Mouse (Mus musculus) CH12.LX (cell line): ENCODE measurements around the gene Klre1. TPM values are rescaled to one million over a fixed set of nuclear protein-coding genes. Genes with fewer than 3 reads are reported as not detected.

ENCODE experiments used
- DNase-seq: peaks from one replicate; pipeline ENCODE4 v3.0.0-alpha.2; 2013; ENCODE audit errors: extremely low read depth
- H3K27ac ChIP-seq: 2 replicates; pipeline ENCODE4 v1.5.1; 2012; ENCODE audit warnings: low read depth, mild to moderate bottlenecking, control low read depth, moderate library complexity; ENCODE audit not compliant: insufficient read depth
- H3K27me3 ChIP-seq: replicated peaks from 2 replicates; pipeline ENCODE3; 2012; ENCODE audit warnings: inconsistent platforms
- H3K36me3 ChIP-seq, 2 experiments: replicated peaks in 1 of 2; 2 replicates each; pipeline versions ENCODE3 to v1.6.1; 2012; ENCODE audit warnings: inconsistent platforms in 1 of 2, low read length in 1 of 2, mild to moderate bottlenecking in 1 of 2, mixed read lengths in 1 of 2, moderate library complexity in 1 of 2; ENCODE audit not compliant: control insufficient read depth in 1 of 2, insufficient read depth in 1 of 2
- H3K4me1 ChIP-seq, 2 experiments: 2 replicates each; pipeline ENCODE4 v1.6.1; 2012; ENCODE audit warnings: inconsistent platforms in 1 of 2, moderate library complexity in 1 of 2; ENCODE audit not compliant: insufficient read depth in 2 of 2, control insufficient read depth in 1 of 2
- H3K4me2 ChIP-seq: 2 replicates; pipeline ENCODE4 v1.6.1; 2012; ENCODE audit warnings: low read depth, mild to moderate bottlenecking, control low read depth; ENCODE audit not compliant: poor library complexity, insufficient read depth, severe bottlenecking
- H3K4me3 ChIP-seq, 3 experiments: fragments of 150-350 bp in 1 of 3; sonication (generic) in 1 of 3; replicated peaks in 1 of 3; 2 replicates each; pipeline versions ENCODE3 to v1.5.1; 2011 to 2012; ENCODE audit warnings: low read depth in 2 of 3, low read length in 2 of 3, mild to moderate bottlenecking in 2 of 3, moderate library complexity in 2 of 3, control low read depth in 1 of 3, improper control_type of control experiment in 1 of 3, inconsistent platforms in 1 of 3, mixed read lengths in 1 of 3; ENCODE audit not compliant: poor library complexity in 1 of 3
- H3K79me2 ChIP-seq: replicated peaks from 2 replicates; pipeline ENCODE4 v1.6.1; 2012; ENCODE audit warnings: mild to moderate bottlenecking, moderate library complexity; ENCODE audit not compliant: control insufficient read depth, poor library complexity, insufficient read depth, severe bottlenecking; ENCODE audit errors: extremely low read depth
- H3K9ac ChIP-seq: 2 replicates; pipeline ENCODE4 v1.6.1; 2012; ENCODE audit warnings: low read depth, mild to moderate bottlenecking, control low read depth, moderate library complexity; ENCODE audit not compliant: insufficient read depth
- H3K9me3 ChIP-seq: replicated peaks from 2 replicates; pipeline ENCODE3; 2012; ENCODE audit warnings: low read length, inconsistent platforms, mixed read lengths
- CHD1 ChIP-seq: IDR thresholded peaks from 2 replicates; pipeline ENCODE4 v1.6.1; 2012; ENCODE audit warnings: low read depth, low read length, improper control_type of control experiment, inconsistent platforms
- CTCF ChIP-seq, 2 experiments: IDR thresholded peaks in 1 of 2; conservative IDR thresholded peaks in 1 of 2; 2 replicates each; pipeline ENCODE4 v1.5.1; 2011 to 2012; ENCODE audit warnings: low read depth in 2 of 2, low read length in 2 of 2, improper control_type of control experiment in 1 of 2, inconsistent platforms in 1 of 2, mild to moderate bottlenecking in 1 of 2, moderate library complexity in 1 of 2
- HCFC1 ChIP-seq: IDR thresholded peaks from 2 replicates; pipeline ENCODE4 v1.6.1; 2012; ENCODE audit warnings: low read depth, mild to moderate bottlenecking, inconsistent platforms, low read length, improper control_type of control experiment
- JUN ChIP-seq: IDR thresholded peaks from 2 replicates; pipeline ENCODE4 v1.6.1; 2011; ENCODE audit warnings: low read depth, mild to moderate bottlenecking, low read length, improper control_type of control experiment, moderate library complexity; ENCODE audit not compliant: insufficient read depth
- JUND ChIP-seq: conservative IDR thresholded peaks from 2 replicates; pipeline ENCODE4 v1.6.1; 2011; ENCODE audit warnings: low read depth, low read length, improper control_type of control experiment
- MAFK ChIP-seq: IDR thresholded peaks from 2 replicates; pipeline ENCODE4 v1.6.1; 2011; ENCODE audit warnings: low read length, improper control_type of control experiment; ENCODE audit not compliant: insufficient replicate concordance
- MXI1 ChIP-seq: IDR thresholded peaks from 2 replicates; pipeline ENCODE4 v1.6.1; 2011; ENCODE audit warnings: mild to moderate bottlenecking, low read depth, low read length, improper control_type of control experiment
- MYC ChIP-seq: IDR thresholded peaks from 2 replicates; pipeline ENCODE4 v1.6.1; 2011; ENCODE audit warnings: low read depth, mild to moderate bottlenecking, improper control_type of control experiment, low read length
- NELFE ChIP-seq: IDR thresholded peaks from 2 replicates; pipeline ENCODE4 v1.6.1; 2011; ENCODE audit warnings: low read depth, low read length, improper control_type of control experiment
- NRF1 ChIP-seq: IDR thresholded peaks from 2 replicates; pipeline ENCODE4 v1.6.1; 2014; ENCODE audit warnings: low read depth, mild to moderate bottlenecking, inconsistent platforms, low read length, improper control_type of control experiment, moderate library complexity
- POLR2A ChIP-seq: IDR thresholded peaks from 2 replicates; pipeline ENCODE4 v1.6.1; 2011; ENCODE audit warnings: low read depth, mild to moderate bottlenecking, improper control_type of control experiment, low read length
- RAD21 ChIP-seq: IDR thresholded peaks from 2 replicates; pipeline ENCODE4 v1.6.1; 2011; ENCODE audit warnings: low read depth, mild to moderate bottlenecking, low read length, improper control_type of control experiment, moderate library complexity
- SIN3A ChIP-seq: IDR thresholded peaks from 2 replicates; pipeline ENCODE4 v1.6.1; 2012; ENCODE audit warnings: low read length, improper control_type of control experiment, inconsistent platforms
- SMC3 ChIP-seq: IDR thresholded peaks from 2 replicates; pipeline ENCODE4 v1.6.1; 2011; ENCODE audit warnings: low read depth, low read length, improper control_type of control experiment
- TBP ChIP-seq: conservative IDR thresholded peaks from 2 replicates; pipeline ENCODE4 v1.6.1; 2011; ENCODE audit warnings: low read depth, low read length, improper control_type of control experiment
- TCF12 ChIP-seq: IDR thresholded peaks from 2 replicates; pipeline ENCODE4 v1.6.1; 2014; ENCODE audit warnings: low read depth, mild to moderate bottlenecking, inconsistent platforms, low read length, improper control_type of control experiment
- USF1 ChIP-seq: IDR thresholded peaks from 2 replicates; pipeline ENCODE4 v1.6.1; 2014; ENCODE audit warnings: low read depth, mild to moderate bottlenecking, inconsistent platforms, low read length, improper control_type of control experiment
- USF2 ChIP-seq: conservative IDR thresholded peaks from 2 replicates; pipeline ENCODE4 v1.6.1; 2011; ENCODE audit warnings: low read depth, low read length, improper control_type of control experiment
- ZKSCAN1 ChIP-seq: IDR thresholded peaks from 2 replicates; pipeline ENCODE4 v1.6.1; 2012; ENCODE audit warnings: low read depth, inconsistent platforms, low read length, improper control_type of control experiment, borderline replicate concordance
- dilution Hi-C: fragments of 300-500 bp; cut with MboI; formaldehyde crosslinking; loops from 2 replicates; pipeline ENCODE4 v1.14.3; 2020; ENCODE audit warnings: low sequenced_read_pairs; ENCODE audit not compliant: extremely low pct_unique_long_range_greater_than_20kb, extremely low pct_ligation_motif_present
- in situ Hi-C: fragments of 300-500 bp; cut with MboI; formaldehyde crosslinking; loops from 3 replicates; pipeline ENCODE4 v1.14.3; 2019; ENCODE audit warnings: low sequenced_read_pairs, low pct_ligation_motif_present, low pct_unique_long_range_greater_than_20kb, mixed read lengths
- polyA plus RNA-seq: library from polyadenylated mRNA; unstranded; fragments of >175 nt; gene quantifications from 2 replicates; pipeline ENCODE4 v1.2.1, GENCODE M21; 2012; ENCODE audit warnings: low read depth; ENCODE audit not compliant: insufficient read length
- total RNA-seq, 2 experiments: library from RNA; depleted of rRNA; stranded (reverse); fragments of 300-350 nt in 1 of 2; fragments of >200 nt in 1 of 2; gene quantifications; 2 replicates each; pipeline ENCODE4 v1.2.3; 2012 to 2014

The Klre1 gene
- total and polyA plus RNA-seq, 3 experiments, result not detected

DNA sequence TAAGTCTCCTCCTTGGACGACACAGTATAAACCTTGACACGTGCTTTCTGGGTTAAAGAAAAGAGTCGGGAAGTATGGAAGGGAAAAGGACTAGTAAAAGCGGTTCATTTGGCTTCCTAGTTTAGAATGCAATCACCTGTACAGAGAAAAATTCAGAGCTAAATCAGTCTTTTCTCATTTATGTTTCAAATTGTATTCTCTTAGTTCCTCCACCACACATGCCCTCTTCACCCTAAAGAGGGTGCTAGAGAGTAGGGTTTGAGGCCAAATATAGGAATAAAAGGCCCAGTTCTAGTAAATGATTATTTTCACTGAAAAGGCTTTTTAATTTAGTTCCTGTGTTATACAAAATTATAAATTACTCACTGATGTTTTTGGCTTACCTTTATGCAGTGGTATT is 3.6 kb downstream of the Klre1 start:
- H3K4me2 ChIP-seq, result no peak overlapping the region
- no peaks in the 10 kb centered on the region for H3K79me2 ChIP-seq
- no peaks in the 10 kb centered on the region for H3K9me3 ChIP-seq
- H3K27ac ChIP-seq, result no peak overlapping the region
- H3K9ac ChIP-seq, result no peak overlapping the region
- no peaks in the 10 kb centered on the region for H3K4me1 ChIP-seq
- dilution Hi-C loops, result no loop called here
- H3K27me3 ChIP-seq, result no peaks in the 10 kb centered on the region
- in situ Hi-C loops, result loop anchor here (25.0 kb wide), 1 partner anchor 1781 kb away; the partner anchor contains the start of gene Styk1
- no peak overlapping the region for H3K4me3 ChIP-seq
- no peaks in the 10 kb centered on the region for H3K36me3 ChIP-seq
- TF ChIP-seq CTCF (conservative IDR thresholded peaks at IDR 0.05 in 1 of 2, IDR thresholded peaks at IDR 0.05 in 1 of 2; ENCODE audit: low read depth in 2 of 2, low read length in 2 of 2), result peak; percentile 29 to 69; a peak in 3 of 4 replicates
- TF ChIP-seq SMC3, result peak; percentile 46
- no peak for TF ChIP-seq HCFC1
- TF ChIP-seq TCF12, result no peak
- no peak for TF ChIP-seq NRF1
- TF ChIP-seq RAD21, result peak; percentile 79
- peak; percentile 34 for DNase-seq

DNA sequence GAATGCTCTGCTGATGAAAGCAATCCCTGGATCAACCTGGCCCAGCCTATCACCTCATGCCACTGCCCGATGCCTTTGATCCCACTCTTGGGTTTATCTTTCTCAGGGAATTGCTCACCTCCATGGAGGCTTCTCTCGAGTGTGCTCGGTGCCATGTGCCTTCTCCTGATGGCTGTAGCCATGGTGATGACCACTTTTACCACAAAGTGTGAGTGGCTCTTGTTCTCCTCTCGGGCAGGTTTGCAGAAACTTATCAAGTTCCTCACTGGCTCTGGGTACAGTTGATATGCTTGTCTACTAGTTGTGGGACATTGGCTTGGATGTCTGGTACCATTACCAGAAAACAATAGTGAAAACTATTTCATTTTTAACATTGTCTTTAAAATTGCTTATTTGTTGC is 4.2 kb downstream of the Klre1 start:
- no peak overlapping the region for H3K4me3 ChIP-seq
- in situ Hi-C loops, result loop anchor here (25.0 kb wide), 1 partner anchor 1780 kb away; the partner anchor contains the start of gene Styk1
- H3K9ac ChIP-seq, result no peak overlapping the region
- no peaks in the 10 kb centered on the region for H3K9me3 ChIP-seq
- H3K4me1 ChIP-seq, result no peaks in the 10 kb centered on the region
- no peak for DNase-seq
- H3K79me2 ChIP-seq, result no peaks in the 10 kb centered on the region
- H3K27me3 ChIP-seq, result no peaks in the 10 kb centered on the region
- H3K27ac ChIP-seq, result no peak overlapping the region
- no peak for TF ChIP-seq USF2
- TF ChIP-seq SIN3A, result no peak
- no peak for TF ChIP-seq CTCF (conservative IDR thresholded peaks at IDR 0.05 in 1 of 2, IDR thresholded peaks at IDR 0.05 in 1 of 2; ENCODE audit: low read depth in 2 of 2, low read length in 2 of 2)
- TF ChIP-seq MXI1, result no peak
- no peak for TF ChIP-seq MYC
- no peak for TF ChIP-seq TBP
- TF ChIP-seq USF1, result no peak
- TF ChIP-seq HCFC1, result no peak
- no peak for TF ChIP-seq POLR2A
- no peak for TF ChIP-seq ZKSCAN1
- no peak for TF ChIP-seq JUND
- TF ChIP-seq NELFE, result no peak
- no peak for TF ChIP-seq TCF12
- no peak for TF ChIP-seq CHD1
- TF ChIP-seq JUN, result no peak
- TF ChIP-seq MAFK, result no peak
- TF ChIP-seq, all 38 proteins: peak for 0
- dilution Hi-C loops, result no loop called here
- no peaks in the 10 kb centered on the region for H3K36me3 ChIP-seq
- H3K4me2 ChIP-seq, result no peak overlapping the region
